Mouse (Mus musculus) forebrain, embryonic 10.5 days (tissue): Measurements from ENCODE around the gene Cyb5r4. TPM values are rescaled to one million over a fixed set of nuclear protein-coding genes. Genes with fewer than 3 reads are reported as not detected.

Source experiments
- DNase-seq: peaks from one replicate; pipeline ENCODE4 v3.0.0-alpha.2; 2017; ENCODE audit warnings: low spot score; ENCODE audit errors: extremely low spot score
- H3K27ac ChIP-seq: fragments of 300-500 bp; sonication (generic); 2 replicates; pipeline ENCODE4 v1.5.1; 2016; ENCODE audit warnings: mild to moderate bottlenecking
- H3K27me3 ChIP-seq: fragments of 300-500 bp; sonication (generic); 2 replicates; pipeline ENCODE4 v1.6.1; 2016; ENCODE audit warnings: mild to moderate bottlenecking; ENCODE audit not compliant: poor library complexity, severe bottlenecking
- H3K36me3 ChIP-seq: fragments of 300-500 bp; sonication (generic); replicated peaks from 2 replicates; pipeline ENCODE4 v1.6.1; 2016; ENCODE audit warnings: mild to moderate bottlenecking, moderate library complexity
- H3K4me1 ChIP-seq: fragments of 300-500 bp; sonication (generic); 2 replicates; pipeline ENCODE4 v1.6.1; 2016
- H3K4me3 ChIP-seq: fragments of 300-500 bp; sonication (generic); 2 replicates; pipeline ENCODE4 v1.5.1; 2016; ENCODE audit warnings: mild to moderate bottlenecking, moderate library complexity
- H3K9me3 ChIP-seq: fragments of 300-500 bp; sonication (generic); 2 replicates; pipeline ENCODE4 v1.6.1; 2016; ENCODE audit warnings: mild to moderate bottlenecking, moderate library complexity
- WGBS: fragments of 180-500 bp; shearing (Covaris S2); methylation state at CpG from one replicate; pipeline ENCODE4 v1.1.7; 2016; 5-methylcytosine and 5-hydroxymethylcytosine counted together
- polyA plus RNA-seq: library from polyadenylated mRNA; unstranded; fragments of >200 nt; fragmentation: Nextera tagmentation; extraction: Ambion mirVana; gene quantifications from 2 replicates; pipeline ENCODE4 v1.2.1, GENCODE M21; 2016

The Cyb5r4 gene
- polyA plus RNA-seq, 1 experiment from 2014 or later, result 97.1 TPM

DNA sequence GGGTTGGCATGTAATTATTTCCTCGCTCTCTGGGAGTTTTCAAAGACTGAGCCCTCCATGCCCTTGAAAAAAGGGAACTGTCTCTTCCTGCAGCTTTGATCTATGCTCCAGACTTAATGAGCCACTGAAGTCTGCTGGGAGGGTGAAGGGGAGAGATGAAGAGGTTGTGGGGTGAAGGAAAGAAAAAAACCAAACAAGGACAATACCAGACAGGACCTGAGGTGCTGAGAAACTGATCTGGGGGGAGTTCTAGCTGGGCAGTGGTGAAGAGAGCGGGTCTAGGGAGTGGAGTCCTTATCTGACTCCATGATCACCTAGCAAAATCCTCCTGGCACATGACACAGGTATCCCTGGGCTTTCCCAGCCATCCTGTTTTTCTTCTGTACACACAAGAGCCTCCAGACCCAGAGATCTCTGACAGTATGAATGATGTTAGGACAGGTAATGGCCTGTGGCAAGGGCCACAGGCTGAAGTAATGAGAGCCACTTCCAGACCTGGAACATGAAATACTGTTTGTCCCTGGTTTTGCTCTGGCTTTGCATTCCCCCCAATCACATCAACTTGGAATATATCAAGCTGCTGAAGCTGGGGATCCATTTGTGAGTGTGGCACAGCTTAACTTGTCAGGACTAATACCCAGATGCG lies 24.6 kb upstream of the Cyb5r4 start:
- no peak for DNase-seq
- WGBS, result 82% methylated on average over 3 of the region's 3 CpGs
- Histone ChIP-seq H3K4me3 (no peak overlapping the region), H3K36me3 (no peaks in the 10 kb centered on the region), H3K27me3 (no peaks in the 10 kb centered on the region), H3K4me1 (no peaks in the 10 kb centered on the region), H3K9me3 (no peaks in the 10 kb centered on the region), H3K27ac (no peak overlapping the region)

- no peak overlapping the region for H3K4me3 ChIP-seq
- H3K27ac ChIP-seq, result no peak overlapping the region
- H3K4me1 ChIP-seq, result no peaks in the 10 kb centered on the region
- H3K9me3 ChIP-seq, result no peaks in the 10 kb centered on the region
- no peaks in the 10 kb centered on the region for H3K27me3 ChIP-seq
- 73% methylated on average over 2 of the region's 2 CpGs for WGBS
- no peaks in the 10 kb centered on the region for H3K36me3 ChIP-seq
- DNase-seq, result no peak
These were observed 21.7 kb upstream of the Cyb5r4 start for GRCm38 (mm10) chr9:86999956-87000582.

- Histone ChIP-seq H3K4me1 (peaks cover 10% of the 10 kb centered on the region), H3K36me3 (no peaks in the 10 kb centered on the region), H3K4me3 (no peak overlapping the region), H3K9me3 (no peaks in the 10 kb centered on the region), H3K27me3 (no peaks in the 10 kb centered on the region), H3K27ac (no peak overlapping the region)
- no peak for DNase-seq
- 79% methylated on average over 6 of the region's 6 CpGs for WGBS
These were observed 16.9 kb upstream of the Cyb5r4 start for GRCm38 (mm10) chr9:87004701-87005434.

DNA sequence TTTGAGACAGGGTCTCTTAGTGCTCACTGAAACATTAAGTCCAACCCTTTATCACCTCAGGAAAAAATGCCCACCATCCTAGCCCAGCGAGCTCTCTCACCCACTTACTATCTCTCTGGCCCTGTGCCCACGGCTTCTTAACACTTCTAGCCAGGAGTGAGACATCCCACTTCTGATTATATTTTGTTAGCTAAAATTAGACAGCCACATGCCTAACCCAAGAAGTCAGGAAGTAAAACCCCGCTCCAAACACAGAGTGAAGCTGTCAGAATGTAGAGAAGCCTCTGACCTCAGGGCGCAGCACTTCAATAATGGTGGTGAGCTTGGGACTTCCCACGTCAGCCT lies 16.4 kb upstream of the Cyb5r4 start:
- no peak for DNase-seq
- H3K27ac ChIP-seq, result no peak overlapping the region
- no peak overlapping the region for H3K4me3 ChIP-seq
- H3K27me3 ChIP-seq, result no peaks in the 10 kb centered on the region
- H3K36me3 ChIP-seq, result no peaks in the 10 kb centered on the region
- peaks cover 10% of the 10 kb centered on the region for H3K4me1 ChIP-seq
- H3K9me3 ChIP-seq, result no peaks in the 10 kb centered on the region
- WGBS, result 77% methylated on average over 5 of the region's 5 CpGs

GRCm38 (mm10) chr9:87008507-87008906 lies 13.3 kb upstream of the Cyb5r4 start:
- 85% methylated on average over 6 of the region's 6 CpGs for WGBS
- peaks cover 10% of the 10 kb centered on the region for H3K4me1 ChIP-seq
- peaks cover 15% of the 10 kb centered on the region for H3K27me3 ChIP-seq
- H3K9me3 ChIP-seq, result no peaks in the 10 kb centered on the region
- H3K27ac ChIP-seq, result no peak overlapping the region
- no peak for DNase-seq
- H3K36me3 ChIP-seq, result no peaks in the 10 kb centered on the region
- no peak overlapping the region for H3K4me3 ChIP-seq

DNA sequence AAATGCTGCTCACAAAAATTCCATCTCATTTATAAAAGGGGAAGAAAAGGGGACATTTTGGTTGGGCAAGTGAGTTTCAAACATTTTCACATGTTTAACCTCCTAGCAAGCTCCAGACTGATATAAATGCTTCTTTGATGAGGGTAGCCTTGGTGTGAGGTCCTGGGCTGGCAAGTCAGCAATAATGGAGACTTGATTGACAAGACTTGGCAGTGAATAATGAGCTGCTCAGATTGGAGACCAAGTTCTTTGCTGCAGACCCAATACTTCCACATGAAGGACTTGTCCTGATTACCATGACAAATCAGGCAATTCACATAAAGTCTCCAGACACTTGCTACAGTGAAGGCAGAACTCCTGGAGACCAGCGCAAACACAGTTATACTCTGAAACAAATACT lies 12.9 kb upstream of the Cyb5r4 start:
- no peak overlapping the region for H3K4me3 ChIP-seq
- DNase-seq, result no peak
- H3K9me3 ChIP-seq, result no peaks in the 10 kb centered on the region
- H3K4me1 ChIP-seq, result peaks cover 10% of the 10 kb centered on the region
- no peaks in the 10 kb centered on the region for H3K36me3 ChIP-seq
- no peak overlapping the region for H3K27ac ChIP-seq
- 92% methylated on average over 1 of the region's 1 CpGs for WGBS
- H3K27me3 ChIP-seq, result peaks cover 19% of the 10 kb centered on the region

- Histone ChIP-seq H3K4me3 (peak within 1 kb of the TSS; percentile 65), H3K27me3 (peaks cover 62% of the 10 kb centered on the region), H3K27ac (peak within 1 kb of the TSS; percentile 82), H3K4me1 (peaks cover 12% of the 10 kb centered on the region), H3K36me3 (no peaks in the 10 kb centered on the region), H3K9me3 (no peaks in the 10 kb centered on the region)
- DNase-seq, result peak; percentile 53
- under 1% methylated on average over 71 of the region's 71 CpGs for WGBS
These were observed 6.4 kb upstream of the Cyb5r4 start, which contains the start of gene Ripply2 for GRCm38 (mm10) chr9:87015288-87015937. Gene Ripply2 (plus strand): TSS chr9:87015537.

GRCm38 (mm10) chr9:87015938-87016294 lies 5.9 kb upstream of the Cyb5r4 start:
- Histone ChIP-seq H3K36me3 (no peaks in the 10 kb centered on the region), H3K4me1 (peaks cover 12% of the 10 kb centered on the region), H3K27me3 (peaks cover 62% of the 10 kb centered on the region), H3K9me3 (no peaks in the 10 kb centered on the region), H3K4me3 (peak overlapping the region; percentile 65), H3K27ac (peak overlapping the region; percentile 82)
- no peak for DNase-seq
- WGBS, result 6% methylated on average over 10 of the region's 10 CpGs

DNA sequence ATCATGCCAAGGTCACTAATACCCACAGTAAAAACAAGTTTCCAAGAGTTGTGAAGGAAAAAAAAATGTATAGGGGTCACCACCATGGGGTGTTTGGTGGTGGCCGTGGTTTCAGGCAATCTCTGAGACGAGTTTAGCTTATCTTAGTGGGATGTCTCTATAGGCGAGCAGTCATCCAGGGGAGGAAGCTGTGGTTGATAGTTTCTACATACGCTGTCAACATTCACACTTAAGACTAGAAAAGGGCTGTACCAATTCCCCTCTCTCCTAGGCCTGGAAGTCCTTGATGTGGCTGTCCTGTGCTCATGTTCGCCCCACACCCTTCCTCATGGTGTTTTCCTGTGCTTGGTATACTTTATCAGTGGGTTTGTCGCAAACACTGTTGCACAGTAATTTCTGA lies 4.0 kb downstream of the Cyb5r4 start:
- no peak for DNase-seq
- no peak overlapping the region for H3K4me3 ChIP-seq
- 88% methylated on average over 6 of the region's 6 CpGs for WGBS

GRCm38 (mm10) chr9:87027423-87028084 lies 5.7 kb downstream of the Cyb5r4 start:
- Histone ChIP-seq H3K4me3 (no peak overlapping the region), H3K4me1 (peaks cover 7% of the 10 kb centered on the region), H3K27me3 (no peaks in the 10 kb centered on the region), H3K9me3 (no peaks in the 10 kb centered on the region), H3K27ac (no peak overlapping the region), H3K36me3 (peaks cover 12% of the 10 kb centered on the region)
- WGBS, result 46% methylated on average over 8 of the region's 8 CpGs
- DNase-seq, result peak; percentile 50

More for the DNA sequence above, 4.0 kb downstream of the Cyb5r4 start:
- no peaks in the 10 kb centered on the region for H3K9me3 ChIP-seq
- H3K36me3 ChIP-seq, result peaks cover 9% of the 10 kb centered on the region
- peaks cover 15% of the 10 kb centered on the region for H3K4me1 ChIP-seq
- H3K27me3 ChIP-seq, result no peaks in the 10 kb centered on the region
- H3K27ac ChIP-seq, result no peak overlapping the region

DNA sequence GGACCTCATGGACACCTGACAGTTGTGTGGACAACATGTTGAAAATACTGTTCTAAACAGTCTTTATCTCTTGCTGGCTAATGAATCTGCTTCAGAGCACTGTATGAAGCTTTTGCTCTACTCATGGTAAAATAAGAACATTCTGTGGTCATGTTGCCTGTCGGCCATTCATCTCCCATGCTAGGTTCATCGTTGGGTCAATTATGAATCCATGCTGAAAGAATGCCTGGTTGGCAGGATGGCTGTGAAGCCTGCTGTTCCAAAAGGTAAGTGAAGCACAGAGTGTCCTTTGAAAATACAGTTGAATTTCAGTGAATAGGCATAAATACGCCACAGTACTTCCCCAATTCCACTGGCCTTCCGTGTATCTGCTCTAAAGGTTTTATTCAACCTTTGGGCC lies 10.4 kb downstream of the Cyb5r4 start:
- WGBS, result 95% methylated on average over 4 of the region's 4 CpGs
- no peak for DNase-seq

DNA sequence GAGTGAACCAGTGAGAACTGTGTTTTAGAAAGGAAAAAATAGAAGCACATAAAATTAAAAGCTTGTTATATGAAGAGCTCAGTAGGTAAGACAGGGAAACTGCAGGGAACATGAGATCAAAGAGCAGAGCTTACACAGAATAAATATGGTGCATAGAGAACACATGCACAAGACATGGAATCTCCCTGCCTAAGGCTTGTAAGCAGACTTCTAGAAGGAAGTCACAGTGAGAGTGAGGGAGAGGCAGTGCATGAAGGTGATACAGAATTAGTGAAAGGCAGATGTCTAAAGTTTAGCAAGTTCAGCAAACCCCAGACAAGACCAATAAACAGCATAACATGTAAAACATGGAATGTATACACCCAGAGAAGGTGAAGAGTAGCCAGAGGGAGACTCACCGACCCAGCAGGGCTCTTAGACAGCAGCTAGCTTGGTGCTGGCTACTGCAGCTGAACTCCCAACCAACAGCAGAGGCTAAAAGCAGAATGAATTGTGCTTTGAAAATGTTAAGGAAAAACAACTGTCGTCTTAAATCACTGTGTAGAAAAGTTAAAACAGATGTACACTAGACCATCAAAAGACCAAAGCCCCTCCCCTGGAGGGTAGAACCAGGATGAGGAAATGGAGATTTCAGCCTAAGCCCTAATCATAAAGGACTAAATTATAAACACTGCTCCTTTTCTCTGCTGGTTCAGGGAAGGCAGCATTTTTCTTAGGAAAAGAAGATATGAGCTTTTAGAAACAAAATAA lies 13.2 kb downstream of the Cyb5r4 start:
- no peaks in the 10 kb centered on the region for H3K9me3 ChIP-seq
- no peaks in the 10 kb centered on the region for H3K27me3 ChIP-seq
- H3K4me3 ChIP-seq, result no peak overlapping the region
- H3K4me1 ChIP-seq, result no peaks in the 10 kb centered on the region
- WGBS, result 61% methylated on average over 2 of the region's 2 CpGs
- H3K27ac ChIP-seq, result no peak overlapping the region
- DNase-seq, result no peak
- peaks cover 10% of the 10 kb centered on the region for H3K36me3 ChIP-seq

More for the DNA sequence above, 10.4 kb downstream of the Cyb5r4 start:
- no peaks in the 10 kb centered on the region for H3K9me3 ChIP-seq
- no peaks in the 10 kb centered on the region for H3K4me1 ChIP-seq
- peaks cover 19% of the 10 kb centered on the region for H3K36me3 ChIP-seq
- no peaks in the 10 kb centered on the region for H3K27me3 ChIP-seq
- no peak overlapping the region for H3K4me3 ChIP-seq
- H3K27ac ChIP-seq, result no peak overlapping the region
